In the genomic region with DNA sequence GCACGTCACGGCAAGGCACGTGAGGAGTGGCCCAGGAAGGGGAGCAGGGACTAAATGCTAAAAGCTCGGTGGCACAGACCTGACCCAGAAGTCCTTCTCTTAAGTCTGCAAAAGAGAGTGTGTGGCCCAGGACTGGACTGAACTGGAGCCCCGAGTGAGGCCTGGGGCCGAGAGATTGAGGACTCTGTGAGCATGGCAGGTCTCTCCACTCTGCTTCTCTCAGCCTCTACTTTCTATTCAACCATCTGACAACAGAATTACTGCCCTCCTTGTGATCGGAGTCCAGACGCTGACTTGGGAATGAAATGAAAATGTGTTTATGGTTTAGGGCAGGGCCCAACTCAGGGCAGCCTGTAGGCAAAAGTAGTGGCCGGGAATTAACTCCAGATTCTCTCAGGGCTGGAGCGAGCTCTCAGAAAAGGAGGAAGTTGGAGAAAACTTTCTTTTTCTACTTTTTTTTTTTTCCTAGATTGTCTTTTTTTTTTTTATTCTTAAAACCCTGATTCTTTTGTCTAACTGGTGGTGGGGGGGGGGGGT, we compare ENCODE assay signal across 19 mouse cellular contexts. TPM values are rescaled to one million over a fixed set of nuclear protein-coding genes. Genes with fewer than 3 reads are reported as not detected.
A peak's percentile ranks its signal among the peaks of the same experiment; 100 is the strongest.
DNase-seq lines count a peak whose midpoint lies in the region; ATAC-seq and TF ChIP-seq lines count a peak whose summit lies in the region.
"Had no signal": no experiment of that assay in that cellular context is flagged by ENCODE, and none has a peak within 500 bp of the region (broad histone marks: within the 10 kb centered on the region; RNA-seq: fewer than 3 reads in every experiment).

No protein-coding gene starts in this region.

- intact Hi-C loops in heart, postnatal 36 days (cut with DNase I) = no loop called here

- no peak overlapping the region for H3K4me2 ChIP-seq in heart, embryonic 13.5 days
- no peak overlapping the region for H3K4me2 ChIP-seq in embryonic facial prominence, embryonic 12.5 days (replicated peaks)
- no peak overlapping the region for H3K4me2 ChIP-seq in intestine, embryonic 16.5 days (ENCODE audit: low read depth, low read length)
- no peak overlapping the region for H3K4me2 ChIP-seq in stomach, postnatal 0 days (replicated peaks; ENCODE audit: low read depth)
- H3K4me2 ChIP-seq: heart, embryonic 12.5 days had no signal

- no peaks in the 10 kb centered on the region for H3K27me3 ChIP-seq in heart, embryonic 13.5 days (replicated peaks)
- H3K27me3 ChIP-seq in embryonic facial prominence, embryonic 12.5 days = no peaks in the 10 kb centered on the region
- H3K27me3 ChIP-seq in intestine, embryonic 16.5 days (replicated peaks; ENCODE audit: control insufficient read depth, insufficient read depth, low read length) = no peaks in the 10 kb centered on the region
- H3K27me3 ChIP-seq in stomach, postnatal 0 days (ENCODE audit: control insufficient read depth, insufficient read depth, low read length) = no peaks in the 10 kb centered on the region
- H3K27me3 ChIP-seq: heart, embryonic 12.5 days had no signal

- H3K9ac ChIP-seq in heart, embryonic 13.5 days = peak overlapping the region; percentile 14; the same call in 1 of the 2 replicates
- H3K9ac ChIP-seq in embryonic facial prominence, embryonic 12.5 days = no peak overlapping the region
- no peak overlapping the region for H3K9ac ChIP-seq in intestine, embryonic 16.5 days (ENCODE audit: low read depth, low read length)
- 0 out of 2 replicates have a peak overlapping the region, but pooled peaks have one; percentile 35 for H3K9ac ChIP-seq in stomach, postnatal 0 days (ENCODE audit: low read length)
- H3K9ac ChIP-seq: heart, embryonic 12.5 days; liver, embryonic 14.5 days had no signal

- H3K4me1 ChIP-seq in heart, embryonic 13.5 days = no peaks in the 10 kb centered on the region
- H3K4me1 ChIP-seq in embryonic facial prominence, embryonic 12.5 days = peaks cover 8% of the 10 kb centered on the region; the same call in 1 of the 2 replicates
- H3K4me1 ChIP-seq in intestine, embryonic 16.5 days (ENCODE audit: control insufficient read depth, insufficient read depth, low read length) = no peaks in the 10 kb centered on the region; the same call in 1 of the 2 replicates
- no peaks in the 10 kb centered on the region for H3K4me1 ChIP-seq in stomach, postnatal 0 days (replicated peaks; ENCODE audit: control insufficient read depth, insufficient read depth)
- H3K4me1 ChIP-seq: heart, embryonic 12.5 days had no signal

- no peak for TF ChIP-seq CTCF in stomach, postnatal 0 days (IDR thresholded peaks at IDR 0.05; ENCODE audit: low read depth)

- no peak for ATAC-seq in heart, embryonic 13.5 days (ENCODE audit: extremely low read depth, insufficient number of reproducible peaks, low FRiP score, low TSS enrichment)
- ATAC-seq in embryonic facial prominence, embryonic 12.5 days (ENCODE audit: insufficient number of reproducible peaks, insufficient read depth, low FRiP score, low TSS enrichment) = no peak; the same call in 1 of the 2 replicates
- ATAC-seq in intestine, embryonic 16.5 days = no peak
- ATAC-seq in stomach, postnatal 0 days (ENCODE audit: low FRiP score, low TSS enrichment) = no peak
- ATAC-seq: inflammation-experienced regulatory T-cells, adult 6 months; lung, postnatal 0 days; midbrain, embryonic 16.5 days had no signal

- 68% methylated on average over 10 of the region's 10 CpGs for WGBS in heart, embryonic 13.5 days
- WGBS in embryonic facial prominence, embryonic 12.5 days = 20% methylated on average over 10 of the region's 10 CpGs
- 55% methylated on average over 10 of the region's 10 CpGs for WGBS in intestine, embryonic 16.5 days
- WGBS in stomach, postnatal 0 days = 57% methylated on average over 10 of the region's 10 CpGs

- DNase-seq in heart, postnatal 36 days = no peak
- no peak for DNase-seq in stomach, postnatal 0 days (ENCODE audit: low spot score)
- no peak for DNase-seq in urinary bladder, adult 18-20 months (ENCODE audit: low spot score in 2 of 2)
- DNase-seq in left cerebral cortex, adult 11 months (ENCODE audit: low spot score) = no peak
- DNase-seq: adrenal gland, postnatal 36 days; cerebellum, adult 2 months; gastrocnemius, postnatal 36 days; kidney, postnatal 14 days; retina, postnatal 1 day; spleen, adult 18-20 months had no signal

- H3K36me3 ChIP-seq in heart, embryonic 13.5 days = no peaks in the 10 kb centered on the region
- H3K36me3 ChIP-seq in embryonic facial prominence, embryonic 12.5 days = no peaks in the 10 kb centered on the region
- H3K36me3 ChIP-seq in intestine, embryonic 16.5 days (ENCODE audit: control insufficient read depth, insufficient read depth, low read length) = no peaks in the 10 kb centered on the region
- no peaks in the 10 kb centered on the region for H3K36me3 ChIP-seq in stomach, postnatal 0 days (ENCODE audit: control insufficient read depth, insufficient read depth, low read length)
- H3K36me3 ChIP-seq: heart, embryonic 12.5 days had no signal

- no peak for TF ChIP-seq EP300 in stomach, postnatal 0 days (optimal IDR thresholded peaks at IDR 0.05)

- H3K9me3 ChIP-seq in heart, embryonic 13.5 days = no peaks in the 10 kb centered on the region
- no peaks in the 10 kb centered on the region for H3K9me3 ChIP-seq in embryonic facial prominence, embryonic 12.5 days
- H3K9me3 ChIP-seq in intestine, embryonic 16.5 days (ENCODE audit: control insufficient read depth, low read length) = no peaks in the 10 kb centered on the region
- no peaks in the 10 kb centered on the region for H3K9me3 ChIP-seq in stomach, postnatal 0 days (ENCODE audit: control insufficient read depth, low read length)
- H3K9me3 ChIP-seq: heart, embryonic 12.5 days; megakaryocyte, embryonic 14.5 days had no signal

- H3K27ac ChIP-seq in heart, embryonic 13.5 days (replicated peaks) = no peak overlapping the region
- peak overlapping the region; percentile 73 for H3K27ac ChIP-seq in embryonic facial prominence, embryonic 12.5 days
- H3K27ac ChIP-seq in intestine, embryonic 16.5 days (ENCODE audit: low read length) = peak overlapping the region; percentile 3; the same call in 1 of the 2 replicates
- H3K27ac ChIP-seq in stomach, postnatal 0 days (replicated peaks) = peak overlapping the region; percentile 24; the same call in 1 of the 2 replicates
- H3K27ac ChIP-seq: liver, embryonic 14.5 days had no signal

- H3K4me3 ChIP-seq in heart, embryonic 13.5 days = no peak overlapping the region
- H3K4me3 ChIP-seq in embryonic facial prominence, embryonic 12.5 days = no peak overlapping the region
- no peak overlapping the region for H3K4me3 ChIP-seq in intestine, embryonic 16.5 days (ENCODE audit: low read length)
- H3K4me3 ChIP-seq in stomach, postnatal 0 days (ENCODE audit: low read depth, low read length) = no peak overlapping the region
- H3K4me3 ChIP-seq: heart, embryonic 12.5 days; megakaryocyte, embryonic 14.5 days had no signal

RNA-seq across cellular contexts. Expression of a gene that starts 21.3 kb away (rescaled TPM):
- 67.7 and 72.3 TPM in 2 replicates for polyA plus RNA-seq in heart, embryonic 13.5 days (2015; fragmentation: Nextera tagmentation; extraction: Ambion mirVana)
- total RNA-seq in heart, postnatal 36 days (2021) = 10 to 100 TPM; 46.7 to 63.5 TPM
- 112 and 118 TPM in 2 replicates for polyA plus RNA-seq in embryonic facial prominence, embryonic 12.5 days (2016; fragmentation: Nextera tagmentation; extraction: Ambion mirVana)
- 68.6 and 74.6 TPM in 2 replicates for polyA plus RNA-seq in intestine, embryonic 16.5 days (2015; fragmentation: Nextera tagmentation; extraction: Ambion mirVana)
- polyA plus RNA-seq in stomach, postnatal 0 days (2015; fragmentation: Nextera tagmentation; extraction: Ambion mirVana) = 80.2 and 88.9 TPM in 2 replicates

Comparison
In these comparisons a context has a peak if more than half of its experiments do, and no peak if none do; other contexts are left out.
1. H3K9ac ChIP-seq: peak in heart, embryonic 13.5 days (single experiment) and stomach, postnatal 0 days (single experiment); none in embryonic facial prominence, embryonic 12.5 days (single experiment) and intestine, embryonic 16.5 days (single experiment).